Mouse (Mus musculus) embryo, embryonic 10 days (tissue): ENCODE data around the gene Celsr2.

Experiments used
- DNase-seq: peaks from one replicate; pipeline ENCODE4 v3.0.0-alpha.2; 2015; ENCODE audit warnings: low spot score

The Celsr2 gene

GRCm38 (mm10) chr3:108378875-108379663 lies 36.3 kb downstream of the Celsr2 start:
- DNase-seq, result no peak

GRCm38 (mm10) chr3:108372691-108373090 lies 42.7 kb downstream of the Celsr2 start:
- no peak for DNase-seq

GRCm38 (mm10) chr3:108372274-108372673 lies 43.1 kb downstream of the Celsr2 start:
- no peak for DNase-seq

- no peak for DNase-seq
These were observed 46.6 kb downstream of the Celsr2 start for GRCm38 (mm10) chr3:108368721-108369120.

GRCm38 (mm10) chr3:108367828-108368227 lies 47.5 kb downstream of the Celsr2 start:
- DNase-seq, result no peak

- DNase-seq, result peak; percentile 51
These were observed 48.2 kb downstream of the Celsr2 start for GRCm38 (mm10) chr3:108367173-108367572.

GRCm38 (mm10) chr3:108364270-108364995 lies 50.9 kb downstream of the Celsr2 start, which contains the start of gene Mybphl:
Gene Mybphl, plus strand, starts transcription at chr3:108364911.
- no peak for DNase-seq

GRCm38 (mm10) chr3:108363626-108364025 lies 51.7 kb downstream of the Celsr2 start:
- peak; percentile 23 for DNase-seq

- peak; percentile 78 for DNase-seq
These were observed 54.5 kb downstream of the Celsr2 start for GRCm38 (mm10) chr3:108360894-108361293.

- DNase-seq, result no peak
These were observed 56.9 kb downstream of the Celsr2 start for GRCm38 (mm10) chr3:108358445-108358844.

GRCm38 (mm10) chr3:108357051-108357450 lies 58.3 kb downstream of the Celsr2 start:
- DNase-seq, result no peak

GRCm38 (mm10) chr3:108355245-108355644 lies 60.1 kb downstream of the Celsr2 start:
- DNase-seq, result no peak

GRCm38 (mm10) chr3:108348376-108348775 lies 67.0 kb downstream of the Celsr2 start:
- no peak for DNase-seq

GRCm38 (mm10) chr3:108345855-108346254 lies 69.5 kb downstream of the Celsr2 start:
- no peak for DNase-seq

- no peak for DNase-seq
These were observed 73.2 kb downstream of the Celsr2 start for GRCm38 (mm10) chr3:108342185-108342584.

- no peak for DNase-seq
These were observed 74.3 kb downstream of the Celsr2 start for GRCm38 (mm10) chr3:108341040-108341439.
